In the genomic region with DNA sequence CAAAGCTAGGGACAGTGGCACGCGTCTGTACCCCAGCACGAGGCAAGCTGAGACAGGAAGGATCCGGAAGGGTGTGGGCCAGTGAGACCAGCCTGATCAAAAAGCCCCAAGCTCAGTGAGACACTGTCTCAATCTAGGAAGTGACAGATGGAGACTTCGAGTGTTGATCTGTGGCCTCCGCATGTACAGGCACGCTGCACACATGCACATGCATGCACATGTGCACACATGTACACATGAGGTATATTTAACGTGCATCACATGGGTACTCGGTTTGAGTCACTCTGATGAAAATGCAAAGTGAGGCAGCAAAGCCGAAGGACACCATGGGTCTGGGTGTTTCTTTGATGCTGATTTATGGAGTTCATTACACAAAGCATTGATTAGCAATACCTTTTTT, we compare ENCODE assay signal across 15 mouse cellular contexts.
"Had no signal": no experiment of that assay in that cellular context is flagged by ENCODE, and none has a peak within 500 bp of the region (broad histone marks: within the 10 kb centered on the region; RNA-seq: fewer than 3 reads in every experiment).

No protein-coding gene starts in this region.

- H3K9ac ChIP-seq: neural tube, embryonic 15.5 days; stomach, embryonic 15.5 days had no signal

- H3K4me2 ChIP-seq: neural tube, embryonic 15.5 days; stomach, embryonic 15.5 days had no signal

- DNase-seq: retina, postnatal 1 day; right cerebral cortex, adult 18-20 months; right cerebral cortex, postnatal 14 days; right cerebral cortex, postnatal 25 days; right cerebral cortex, postnatal 4 days; spleen, adult 18-20 months; thymus, adult 18-20 months; thymus, adult 2 months; thymus, postnatal 14 days; thymus, postnatal 25 days; thymus, postnatal 36 days; thymus, postnatal 4 days had no signal

- H3K27me3 ChIP-seq: neural tube, embryonic 15.5 days; stomach, embryonic 15.5 days had no signal

- H3K4me1 ChIP-seq: stomach, embryonic 15.5 days had no signal

- H3K36me3 ChIP-seq: neural tube, embryonic 15.5 days; stomach, embryonic 15.5 days had no signal

- H3K4me3 ChIP-seq: neural tube, embryonic 15.5 days; stomach, embryonic 15.5 days had no signal

- H3K9me3 ChIP-seq: neural tube, embryonic 15.5 days; stomach, embryonic 15.5 days had no signal

- H3K27ac ChIP-seq: neural tube, embryonic 15.5 days; stomach, embryonic 15.5 days; stomach, postnatal 0 days had no signal
